Mouse (Mus musculus): ENCODE measurements around the gene Pdia6.

Gene Pdia6

GRCm38 (mm10) chr12:17266673-17266990 lies 287 bp downstream of the Pdia6 start:
- no peak for DNase-seq

GRCm38 (mm10) chr12:17267316-17267715 lies 971 bp downstream of the Pdia6 start:
- no peak for DNase-seq

GRCm38 (mm10) chr12:17271272-17271671 lies 4.9 kb downstream of the Pdia6 start:
- DNase-seq = no peak

- DNase-seq = no peak
Measured at GRCm38 (mm10) chr12:17273841-17274240, 7.5 kb downstream of the Pdia6 start.

GRCm38 (mm10) chr12:17288496-17288895 lies 22.2 kb downstream of the Pdia6 start:
- DNase-seq = no peak

- no peak for DNase-seq
Measured at GRCm38 (mm10) chr12:17289060-17289459, 22.7 kb downstream of the Pdia6 start.

- DNase-seq = no peak
Measured at GRCm38 (mm10) chr12:17289913-17290312, 23.6 kb downstream of the Pdia6 start.

GRCm38 (mm10) chr12:17290569-17290968 lies 24.2 kb downstream of the Pdia6 start:
- no peak for DNase-seq

GRCm38 (mm10) chr12:17296899-17297298 lies 30.6 kb downstream of the Pdia6 start:
- no peak for DNase-seq

GRCm38 (mm10) chr12:17299902-17300301 lies 33.6 kb downstream of the Pdia6 start:
- no peak for DNase-seq

GRCm38 (mm10) chr12:17305445-17305844 lies 39.1 kb downstream of the Pdia6 start:
- no peak for DNase-seq

- no peak for DNase-seq
Measured at GRCm38 (mm10) chr12:17308246-17308645, 41.9 kb downstream of the Pdia6 start.

GRCm38 (mm10) chr12:17310852-17311839 lies 44.8 kb downstream of the Pdia6 start:
- no peak for DNase-seq

GRCm38 (mm10) chr12:17316096-17316495 lies 49.8 kb downstream of the Pdia6 start:
- no peak for DNase-seq

- DNase-seq = no peak
Measured at GRCm38 (mm10) chr12:17317970-17318369, 51.6 kb downstream of the Pdia6 start.

- DNase-seq = no peak
Measured at GRCm38 (mm10) chr12:17318453-17318852, 52.1 kb downstream of the Pdia6 start.

GRCm38 (mm10) chr12:17324549-17325470 lies 58.5 kb downstream of the Pdia6 start:
- DNase-seq = peak; percentile 28

GRCm38 (mm10) chr12:17329259-17329658 lies 62.9 kb downstream of the Pdia6 start, which contains the start of gene Atp6v1c2:
Gene Atp6v1c2 (minus strand): TSS chr12:17329359.
- DNase-seq = no peak

GRCm38 (mm10) chr12:17333459-17333858 lies 67.1 kb downstream of the Pdia6 start:
- DNase-seq = no peak
